Mouse (Mus musculus) layer of hippocampus, adult 9-11 months (tissue): ENCODE measurements around the gene D430042O09Rik.

ENCODE experiments used
- DNase-seq: peaks from one replicate; pipeline ENCODE4 v3.0.0; 2022

D430042O09Rik gene

DNA sequence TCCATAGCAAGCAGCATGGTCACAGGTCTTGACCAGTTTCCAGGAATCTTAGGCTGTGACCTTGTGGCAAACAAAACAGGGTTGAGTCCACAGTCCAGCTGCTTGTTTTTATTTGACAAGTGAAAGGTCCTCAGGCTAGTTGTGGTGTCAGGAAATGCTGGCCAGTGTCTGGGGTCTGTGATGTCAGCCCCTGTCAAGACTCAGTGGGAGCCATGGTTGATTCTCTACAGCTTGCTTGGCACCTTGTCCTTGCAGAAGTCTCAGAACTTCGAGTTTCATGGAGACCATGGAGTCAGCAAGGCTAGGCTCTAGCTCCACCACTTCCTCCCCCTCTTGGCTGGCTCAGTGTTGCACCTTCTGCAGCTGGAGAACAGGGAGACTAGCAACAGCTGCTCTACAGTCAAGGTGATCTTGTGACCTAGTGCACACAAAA, 33.6 kb downstream of the D430042O09Rik start:
- no peak for DNase-seq

DNA sequence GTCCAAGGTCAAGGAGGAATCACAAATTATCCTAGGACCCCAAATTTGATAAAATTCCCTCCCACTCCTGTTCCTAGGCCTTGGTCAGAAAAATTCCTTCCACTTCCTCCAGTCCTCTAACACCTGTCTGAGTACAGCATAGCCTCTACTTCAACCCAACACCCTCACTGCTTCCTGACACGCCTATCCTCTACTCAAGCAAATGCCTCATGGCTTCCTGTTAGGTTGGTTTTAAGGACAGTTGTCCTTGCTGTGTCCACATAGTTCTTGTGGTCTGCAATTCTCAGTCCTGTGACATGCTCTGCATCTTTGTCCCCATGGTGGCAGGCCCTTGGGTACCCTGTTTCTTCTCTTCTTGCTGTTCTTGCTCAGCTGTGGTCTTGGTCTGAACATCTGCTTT, 37.1 kb downstream of the D430042O09Rik start:
- DNase-seq: no peak

DNA sequence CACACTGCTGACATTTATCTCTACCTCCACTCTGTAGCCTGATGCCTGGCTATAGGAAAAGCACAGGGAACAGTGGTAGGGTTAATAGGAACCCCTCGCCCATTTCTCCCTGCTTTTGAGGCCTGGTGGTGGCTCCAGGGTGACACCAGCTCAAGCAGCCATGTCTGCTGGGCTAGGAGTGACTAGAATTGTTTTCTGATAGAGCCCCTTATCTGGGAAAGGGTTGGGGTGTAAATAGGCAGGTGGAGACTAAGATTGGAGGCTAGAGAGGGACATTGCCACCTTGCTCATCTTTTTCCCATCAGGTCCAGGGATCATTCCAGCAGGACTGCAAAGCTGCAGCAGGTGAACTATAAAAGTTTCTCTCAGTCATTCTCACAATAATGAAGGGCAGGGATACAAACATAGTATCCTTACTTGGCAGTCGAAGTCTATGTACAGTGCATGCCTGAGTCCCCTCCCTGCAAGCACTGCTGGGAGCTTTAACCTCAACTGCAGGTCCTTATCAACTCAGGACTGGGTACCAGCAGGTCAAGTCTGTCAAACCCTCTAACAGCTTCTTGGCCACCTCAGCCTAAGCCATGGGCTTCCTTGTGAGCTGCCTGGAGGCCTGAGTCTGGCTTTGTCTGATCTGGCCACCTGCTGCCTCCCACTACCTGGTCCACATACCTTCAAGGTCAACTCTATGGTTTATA, 39.1 kb downstream of the D430042O09Rik start:
- no peak for DNase-seq

DNA sequence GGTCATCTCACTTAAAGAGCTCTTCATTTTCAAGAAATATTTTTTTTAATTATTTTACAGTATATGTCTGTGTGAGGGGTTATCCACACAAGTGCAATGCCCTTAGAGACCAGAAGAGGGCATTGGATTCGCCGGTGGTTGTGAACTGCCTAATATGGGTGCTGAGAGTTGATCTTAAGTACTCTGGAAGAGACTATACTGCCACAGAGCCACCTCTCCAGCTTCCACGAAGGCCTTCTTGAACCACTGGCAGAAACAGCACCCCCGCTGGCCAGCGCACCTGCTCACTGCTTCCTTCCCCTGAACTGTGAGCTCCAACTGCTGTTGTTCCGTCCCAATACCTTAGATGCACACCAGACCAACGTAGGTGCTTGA, 39.6 kb downstream of the D430042O09Rik start:
- DNase-seq: no peak

DNA sequence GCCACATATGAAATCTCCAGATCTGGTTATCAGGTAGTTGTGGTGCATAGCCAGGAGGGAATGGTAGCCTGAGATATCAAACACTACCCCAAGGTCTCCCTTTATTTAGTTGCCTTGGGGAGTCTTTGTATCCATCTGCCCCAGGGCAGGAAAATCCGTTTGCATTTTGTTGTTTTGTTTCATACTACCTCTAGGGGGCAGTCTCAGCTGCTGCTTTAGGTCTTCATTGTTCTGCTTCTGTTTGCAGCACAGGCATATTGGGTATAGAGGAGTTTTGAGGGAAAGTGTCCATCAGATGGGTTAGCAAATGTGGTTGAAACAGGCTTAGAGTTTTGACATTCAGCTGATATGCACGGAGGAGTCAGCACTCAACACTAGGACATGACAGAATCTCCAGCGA, 40.5 kb downstream of the D430042O09Rik start:
- DNase-seq: no peak

DNA sequence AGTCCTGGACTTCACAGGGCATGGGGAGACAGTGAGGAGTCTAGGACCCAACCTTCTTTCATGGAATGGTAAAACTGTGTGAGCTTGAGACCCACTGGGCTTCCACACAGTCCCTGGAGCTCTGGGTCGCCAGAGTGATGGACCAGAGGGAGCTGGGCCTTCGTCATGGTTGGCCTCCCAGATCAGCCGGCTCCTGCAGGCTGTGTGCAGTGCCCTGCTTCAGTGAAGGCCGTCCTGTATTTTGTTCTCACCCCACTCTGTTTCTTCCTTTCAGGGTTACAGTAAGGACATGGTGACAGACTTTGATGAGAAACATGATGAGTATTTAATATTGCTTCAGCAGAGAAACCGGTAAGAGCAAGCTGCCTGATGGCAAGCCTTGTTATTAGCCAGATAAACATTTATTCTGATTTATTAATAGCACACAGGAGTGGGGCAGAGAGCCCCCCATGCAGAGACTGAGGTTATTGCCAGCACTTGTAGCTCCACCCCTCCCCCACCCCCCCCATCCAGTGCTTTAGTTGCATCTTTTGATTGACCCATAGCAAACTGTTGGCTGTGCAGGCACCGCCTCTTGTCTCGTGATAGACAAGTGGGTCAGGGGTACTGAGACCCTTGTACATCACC, 45.1 kb downstream of the D430042O09Rik start:
- DNase-seq: no peak

DNA sequence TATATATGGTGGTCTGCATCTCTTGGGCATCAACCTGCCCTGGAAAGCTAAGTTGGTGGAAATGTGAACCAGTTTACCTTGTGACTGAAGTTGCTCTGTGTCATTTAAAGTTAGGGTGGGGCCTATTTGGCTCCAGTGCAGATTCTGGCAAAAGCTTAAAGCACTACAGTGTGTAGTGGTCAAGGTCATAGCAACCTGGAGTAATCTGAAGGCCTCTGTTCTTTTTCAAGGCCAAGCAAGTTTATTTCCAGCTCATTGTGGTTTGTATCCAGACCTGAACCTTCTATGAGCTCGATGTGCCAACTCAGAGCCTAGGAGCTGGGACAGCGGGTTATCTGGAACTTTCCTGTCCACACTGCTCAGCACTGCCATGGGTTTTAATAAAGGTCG, 45.6 kb downstream of the D430042O09Rik start:
- no peak for DNase-seq

DNA sequence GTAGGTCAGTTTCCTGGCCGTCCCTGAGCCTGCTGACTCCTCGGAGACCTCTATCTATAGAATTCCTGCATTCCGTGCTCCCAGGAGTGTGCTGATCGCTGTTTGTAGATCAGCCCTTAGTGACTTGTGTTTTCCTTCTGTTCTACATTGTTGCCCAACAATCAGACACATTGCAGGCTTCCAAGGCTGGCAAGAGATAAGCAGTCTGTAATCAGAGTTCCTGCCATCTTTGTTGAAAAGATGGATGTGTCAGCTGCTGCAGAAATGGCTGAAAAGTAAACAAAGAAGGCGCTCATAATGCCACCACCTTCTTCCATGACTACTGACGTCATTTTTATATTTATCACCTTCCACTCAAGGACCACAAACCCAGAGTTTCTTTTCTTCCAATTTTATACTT, 49.1 kb downstream of the D430042O09Rik start:
- no peak for DNase-seq

DNA sequence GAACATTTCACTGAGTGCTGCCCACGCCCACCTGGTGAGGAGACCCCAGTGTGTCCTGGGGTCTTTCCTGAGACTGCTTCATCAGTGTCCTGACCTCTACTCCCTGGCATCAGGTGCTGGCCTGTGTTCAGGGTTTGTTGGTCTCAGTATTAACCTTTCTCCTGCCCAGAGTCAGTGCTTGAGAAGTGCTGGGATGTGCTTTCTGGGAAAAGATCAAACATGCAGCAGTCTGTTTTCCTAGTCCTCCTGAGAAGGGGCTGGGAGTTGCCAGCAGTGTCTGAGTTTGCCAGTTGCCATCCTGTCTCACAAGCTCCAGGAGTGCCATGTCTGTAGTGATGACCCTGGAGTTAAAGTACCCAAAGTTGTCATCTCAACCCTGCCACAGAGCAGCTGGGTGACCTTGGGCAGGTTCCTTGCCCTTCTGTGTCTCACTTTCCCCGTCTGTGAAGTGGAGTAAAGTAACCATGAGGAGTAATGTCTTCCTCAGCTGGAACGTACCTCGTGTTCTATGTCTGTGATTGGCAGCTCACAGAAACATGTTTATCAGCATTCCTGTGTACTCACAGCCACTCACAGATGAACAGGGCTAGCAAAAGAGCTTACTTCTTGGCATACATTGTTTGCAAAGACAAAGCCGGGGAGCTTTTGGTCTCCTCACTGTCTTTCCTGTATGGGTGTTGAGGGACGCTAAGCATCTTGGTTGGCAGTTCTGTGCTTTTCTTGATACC, 50.4 kb downstream of the D430042O09Rik start:
- DNase-seq: no peak

DNA sequence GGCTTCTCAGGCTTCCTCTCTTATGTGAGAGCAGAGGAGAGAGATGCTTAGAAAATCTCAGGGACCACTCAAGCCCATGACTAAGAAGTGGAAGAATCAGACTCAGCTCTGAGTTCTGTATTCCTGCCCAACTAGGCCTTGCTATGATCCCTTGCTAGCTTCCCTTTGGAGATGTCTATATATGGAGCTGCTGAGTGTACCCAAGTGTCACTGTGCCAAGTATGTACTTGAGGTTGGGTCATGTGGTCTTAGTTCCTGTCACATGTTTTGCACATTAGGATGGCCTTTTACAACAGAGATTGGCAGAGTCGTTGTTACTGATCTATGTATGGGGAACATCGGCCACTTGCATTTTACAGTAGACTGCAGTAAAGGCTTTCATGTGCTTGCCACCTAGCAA, 54.6 kb downstream of the D430042O09Rik start:
- no peak for DNase-seq

DNA sequence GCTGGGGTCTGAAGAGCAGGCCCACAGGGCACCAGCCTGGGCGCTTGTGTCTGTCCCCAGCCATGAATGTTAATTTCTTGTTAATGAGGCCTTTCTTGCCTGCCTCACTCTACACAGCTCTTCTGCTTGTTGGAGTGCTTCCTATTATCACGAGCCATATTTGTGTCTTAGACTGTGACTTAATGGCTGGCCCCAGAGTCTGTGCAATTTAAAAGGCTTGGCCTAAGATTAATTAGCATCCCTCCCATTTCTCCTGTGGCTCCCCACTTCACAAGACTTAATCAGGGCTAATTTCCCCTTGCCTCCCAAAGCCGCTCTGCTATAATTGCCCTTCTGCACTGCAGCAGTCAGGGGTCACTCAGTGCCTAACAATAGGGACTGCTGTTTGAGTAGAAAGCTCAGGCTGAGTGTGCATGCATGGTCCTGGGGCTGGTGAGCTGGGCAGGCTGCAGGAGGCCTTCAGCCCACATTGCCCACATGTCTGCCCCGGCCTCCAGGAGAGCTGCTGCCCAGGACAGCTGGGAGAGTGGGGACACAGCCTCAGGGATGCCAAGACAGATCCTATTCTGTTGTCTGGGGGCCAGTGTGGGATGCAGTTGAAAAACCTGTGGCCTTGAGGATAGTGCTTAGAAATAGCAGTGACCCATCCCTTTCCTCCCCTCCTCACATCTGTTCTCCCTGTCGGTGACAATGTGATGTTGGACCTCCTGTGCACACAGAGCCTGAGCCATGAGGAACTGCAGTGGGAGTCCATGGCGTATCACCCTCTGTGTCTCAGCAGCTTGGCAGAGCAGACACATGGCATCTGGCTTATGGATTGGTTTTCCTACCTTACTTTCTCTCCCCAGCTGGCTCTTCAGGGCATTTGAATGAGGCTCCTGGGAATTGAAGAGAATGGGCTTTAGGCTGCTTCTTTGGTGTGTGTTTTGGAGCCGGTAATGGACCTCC, 55.5 kb downstream of the D430042O09Rik start:
- peak; percentile 41 for DNase-seq

DNA sequence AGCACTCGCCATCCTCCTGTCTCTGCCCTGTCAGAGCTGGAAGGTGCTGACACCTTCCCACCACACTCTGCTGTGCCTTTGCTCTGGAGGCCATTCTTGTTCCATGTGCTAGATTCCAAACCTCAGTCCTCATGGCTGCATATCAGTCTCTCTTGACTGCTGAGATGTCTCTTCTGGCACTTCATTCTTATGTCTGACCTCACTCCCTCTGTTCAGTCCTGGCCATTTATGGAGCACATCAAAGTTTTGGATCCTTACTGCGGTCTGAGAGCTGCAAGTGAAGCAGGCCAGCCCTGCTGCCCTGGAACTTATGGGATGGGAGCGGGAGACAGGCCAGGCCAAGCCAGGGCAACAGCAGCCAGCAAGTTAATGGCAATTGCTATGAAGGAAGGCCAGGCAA, 56.7 kb downstream of the D430042O09Rik start:
- no peak for DNase-seq

DNA sequence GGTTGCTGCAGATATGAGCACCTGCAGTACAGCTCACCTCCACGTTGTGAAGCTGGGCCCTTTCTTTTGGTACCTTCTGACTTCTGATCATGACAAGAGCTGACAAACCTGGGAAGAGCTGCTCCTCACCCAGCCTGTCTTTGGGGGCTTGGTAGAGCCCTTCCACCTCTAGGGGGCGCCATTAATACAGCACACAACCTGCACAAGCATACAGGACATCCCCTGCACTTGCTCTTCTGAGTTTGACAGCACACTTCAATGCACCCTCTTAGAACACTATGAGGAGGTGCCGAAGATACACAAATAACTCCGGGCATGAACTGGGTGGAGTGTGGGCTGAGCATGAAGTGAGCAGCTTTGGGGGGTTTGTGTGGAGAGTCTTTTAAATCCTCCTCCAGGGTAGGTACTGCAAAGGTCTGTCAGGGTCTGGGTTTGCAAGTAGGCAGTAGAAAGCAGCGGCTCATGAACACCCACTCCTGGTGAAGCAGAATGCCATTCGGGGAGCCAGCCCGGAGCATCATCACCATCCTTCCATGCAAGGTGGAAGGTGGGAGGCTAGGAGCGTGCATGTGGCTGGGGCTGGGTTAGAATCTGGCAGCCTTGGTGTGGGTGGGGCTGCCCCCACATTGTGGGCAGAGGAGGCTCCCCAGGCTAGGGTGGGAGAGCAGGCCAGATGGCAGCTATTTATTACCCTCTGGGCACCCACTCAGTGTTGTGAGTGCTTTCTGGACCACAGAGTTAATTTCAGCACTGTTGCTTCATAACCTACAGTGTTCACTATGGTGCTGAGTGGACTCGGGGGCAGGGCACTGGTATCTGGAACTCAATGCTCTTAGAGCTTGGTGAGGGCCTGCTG, 59.5 kb downstream of the D430042O09Rik start:
- peak; percentile 87 for DNase-seq

DNA sequence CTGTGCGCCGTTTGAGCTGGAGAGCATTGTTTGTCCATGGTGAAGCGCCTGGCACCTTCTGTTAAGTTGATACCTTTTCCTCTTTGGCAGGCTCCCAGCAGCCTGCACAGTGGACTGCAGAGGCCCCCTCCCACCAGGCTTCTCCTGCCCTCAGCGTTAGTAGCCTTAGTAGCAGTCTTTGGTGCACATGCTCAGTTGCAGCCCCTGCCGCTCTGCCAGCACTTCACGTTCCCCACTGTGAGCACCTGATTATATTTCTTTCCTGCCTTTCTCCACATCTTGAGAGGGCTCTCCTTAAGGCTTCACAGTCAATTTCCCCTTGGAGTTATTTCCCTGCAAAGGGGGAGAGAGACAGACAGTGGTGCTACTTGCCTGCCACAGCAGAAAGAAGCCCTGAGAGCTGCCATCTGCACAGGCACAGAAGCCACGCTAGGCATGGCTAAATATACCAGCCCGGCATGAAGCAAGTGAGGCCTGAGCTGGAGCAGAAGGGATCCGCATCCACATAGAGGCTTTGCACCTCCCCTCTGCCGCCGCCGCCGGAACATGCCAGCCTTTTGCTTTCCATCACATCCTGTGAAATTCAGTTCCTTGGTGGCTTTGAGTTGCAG, 65.4 kb downstream of the D430042O09Rik start:
- DNase-seq: peak; percentile 56

DNA sequence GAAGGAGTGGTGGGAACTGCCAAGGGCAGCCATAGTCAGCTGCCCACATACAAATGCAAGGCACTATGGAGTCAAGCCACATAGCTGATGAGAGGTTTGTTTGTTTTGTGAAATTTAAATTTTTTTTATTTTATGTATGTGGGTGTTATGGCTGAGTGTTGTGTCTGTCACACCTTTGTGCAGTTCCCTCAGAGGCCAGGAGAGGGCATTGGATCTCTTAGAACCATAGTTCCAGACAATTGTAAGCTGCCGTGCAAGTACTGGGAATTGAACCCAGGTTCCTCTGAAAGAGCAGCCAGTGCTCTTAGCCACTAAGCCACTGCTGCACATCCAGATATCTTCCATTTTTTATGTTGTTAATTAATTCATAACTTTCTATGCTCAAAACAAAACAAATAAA, 75.5 kb downstream of the D430042O09Rik start:
- no peak for DNase-seq

DNA sequence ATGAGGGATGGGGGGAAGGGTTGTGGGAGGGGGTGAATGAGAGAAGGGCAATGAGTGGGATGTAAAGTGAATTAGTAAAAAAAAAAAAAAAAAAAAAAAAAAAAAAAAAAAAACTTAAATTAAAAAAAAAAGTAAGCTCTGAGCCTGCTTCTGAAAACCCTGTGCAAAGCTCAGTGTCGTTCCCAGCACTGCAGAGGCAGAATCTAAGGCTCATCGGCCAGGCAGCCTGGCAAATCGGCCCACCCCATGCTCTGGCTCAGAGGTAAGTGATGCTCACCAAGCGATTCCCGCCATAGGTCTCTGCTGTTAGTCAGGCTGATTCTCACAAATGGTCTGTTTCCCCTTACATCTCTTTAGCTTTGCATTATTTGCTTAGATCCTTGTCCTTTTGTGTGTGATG, 78.4 kb downstream of the D430042O09Rik start:
- no peak for DNase-seq

DNA sequence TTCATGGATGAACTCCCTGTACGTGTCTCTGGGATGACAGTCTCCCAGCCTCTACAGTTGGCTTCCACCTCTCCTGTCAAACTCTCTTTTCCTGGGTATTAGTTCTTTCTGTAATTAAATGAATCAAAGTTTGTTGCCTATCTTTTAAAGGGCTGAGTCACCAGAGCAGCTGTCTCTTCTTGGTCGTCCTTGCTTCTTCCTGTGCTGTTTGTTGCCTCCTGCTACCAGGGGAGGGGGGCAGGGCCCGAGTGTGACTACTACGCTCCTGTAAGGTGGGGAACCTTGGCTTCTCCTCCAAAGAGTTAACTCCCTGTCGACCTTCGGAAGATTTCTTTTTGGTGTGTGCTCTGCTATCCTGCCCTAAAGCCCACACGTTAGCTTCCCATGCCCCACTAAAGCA, 79.4 kb downstream of the D430042O09Rik start:
- DNase-seq: no peak

DNA sequence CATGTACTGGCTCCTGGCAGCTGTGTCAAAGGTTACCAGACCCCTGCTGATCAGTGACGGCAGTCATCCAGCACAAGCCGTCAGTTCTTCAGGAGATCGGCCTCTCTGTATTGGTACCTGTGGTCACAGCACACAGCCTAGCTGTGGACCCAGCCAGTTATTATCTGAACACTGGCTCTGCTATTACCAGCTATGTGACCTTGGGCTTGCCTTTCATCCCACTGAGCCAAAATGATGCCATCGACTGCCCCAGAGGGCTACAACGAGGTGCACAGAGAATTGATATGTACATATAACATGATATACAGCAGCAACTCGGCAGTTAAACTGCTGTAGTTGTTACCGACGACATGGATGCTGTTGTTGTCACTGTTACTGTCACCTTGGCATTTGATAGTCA, 82.4 kb downstream of the D430042O09Rik start:
- DNase-seq: no peak

DNA sequence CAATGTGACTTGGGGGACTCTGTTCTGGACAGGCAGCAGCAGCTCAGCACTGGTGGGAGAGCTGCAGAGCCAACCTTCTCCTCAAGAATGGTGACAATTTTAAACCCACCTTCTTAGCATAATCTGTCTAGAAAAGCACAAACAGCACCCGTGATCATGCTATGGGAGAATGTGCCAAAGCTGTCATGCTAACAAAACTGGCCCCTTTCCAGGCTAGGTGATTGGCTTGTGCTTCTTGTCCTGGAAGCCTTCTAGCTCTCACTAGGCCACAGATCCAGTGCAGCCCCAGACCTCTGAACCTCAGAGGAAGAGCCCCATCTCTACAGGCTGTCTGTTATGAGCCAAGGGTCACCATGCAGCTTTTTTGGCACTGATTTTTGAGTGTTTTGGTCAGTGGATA, 98.9 kb downstream of the D430042O09Rik start:
- no peak for DNase-seq

DNA sequence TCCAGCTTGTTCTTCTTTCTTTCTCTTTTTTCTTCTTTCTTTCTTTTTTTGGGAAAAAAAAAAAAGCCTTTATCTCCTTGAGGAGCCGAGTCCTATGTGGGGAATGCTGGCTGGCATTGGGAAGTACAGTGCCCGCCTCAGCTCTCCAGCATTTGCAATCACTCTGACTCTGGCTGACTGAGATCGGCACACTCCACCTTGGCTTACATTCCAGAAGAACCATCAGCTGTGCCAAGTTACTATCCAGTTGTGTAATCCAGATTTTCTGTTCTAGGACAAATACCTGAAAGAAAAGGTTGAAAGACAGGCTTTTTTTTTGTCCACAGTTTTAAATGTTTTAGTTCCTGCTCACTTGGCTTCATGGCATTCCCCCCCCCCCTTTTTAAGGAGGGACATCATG, 100.5 kb downstream of the D430042O09Rik start:
- DNase-seq: no peak

DNA sequence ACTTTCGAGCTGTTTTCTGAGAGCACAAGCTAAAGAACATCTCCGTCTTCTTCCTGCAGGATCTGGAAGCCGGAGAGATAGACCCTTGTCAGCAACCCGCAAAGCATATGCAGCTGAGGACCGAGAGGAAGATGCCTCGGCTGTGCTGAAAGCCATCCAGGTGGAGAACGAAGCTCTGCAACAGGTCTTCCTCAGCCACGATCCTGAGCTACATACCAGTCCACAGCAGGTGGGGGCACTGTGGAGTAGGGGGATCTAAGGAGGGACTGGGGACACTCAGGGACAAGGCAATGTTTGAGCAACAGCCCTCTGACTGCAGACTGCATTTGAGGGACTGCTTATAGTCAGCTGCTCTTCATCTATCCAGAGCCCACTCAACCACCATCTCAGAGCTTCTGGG, 105.0 kb downstream of the D430042O09Rik start:
- no peak for DNase-seq

DNA sequence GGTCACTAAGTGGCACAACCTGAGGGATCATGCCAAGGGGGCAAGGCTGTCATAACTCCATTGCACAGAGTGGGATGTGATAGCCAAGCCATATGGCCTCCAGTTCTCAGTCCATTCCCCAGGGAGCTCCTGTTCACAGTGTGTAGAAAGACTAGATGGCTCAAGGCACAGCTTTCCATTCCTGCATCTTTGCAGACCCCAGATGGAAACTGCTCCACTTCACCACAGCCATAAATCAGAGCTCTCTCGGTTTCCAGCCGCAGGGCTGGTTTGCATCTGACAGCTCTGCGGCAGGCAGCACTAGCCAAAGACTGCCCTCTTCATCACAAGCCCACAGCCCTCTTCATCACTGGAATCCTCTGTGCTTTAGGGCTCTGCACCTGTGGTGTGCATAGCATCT, 108.0 kb downstream of the D430042O09Rik start:
- DNase-seq: no peak
